Mouse (Mus musculus) myocyte (in vitro differentiated cells): ENCODE data around the gene Rex2. TPM values are rescaled to one million over a fixed set of nuclear protein-coding genes. Genes with fewer than 3 reads are reported as not detected.

Experiments used
- polyA plus RNA-seq: library from polyadenylated mRNA; unstranded; fragments of >200 nt; fragmentation: generic; extraction: Trizol; gene quantifications from one replicate; pipeline ENCODE4 v1.2.1, GENCODE M21; 2012; ENCODE audit warnings: missing spikeins

Gene Rex2
- polyA plus RNA-seq, 1 experiment = 0.19 TPM

Other genes starting within 250 kb of the Rex2 start
- gene Gm21411, start 112.3 kb upstream of the Rex2 start, polyA plus RNA-seq = not detected
- not detected for gene Zfp989, start 49.9 kb upstream of the Rex2 start, polyA plus RNA-seq
- gene Zfp991, start 110.2 kb downstream of the Rex2 start, polyA plus RNA-seq = 0.04 TPM